Mouse (Mus musculus) small intestine, adult 2 months (tissue): Measurements from ENCODE around the gene P3h4. TPM values are rescaled to one million over a fixed set of nuclear protein-coding genes. Genes with fewer than 3 reads are reported as not detected.
"Not testable (repeated sequence)": the region's sequence is repeated elsewhere in the genome, so short reads cannot be mapped to it uniquely, and the experiment has no call there.

Source experiments
- H3K27ac ChIP-seq: fragments of 200-500 bp; 2 replicates; pipeline ENCODE4 v1.5.1; 2012; ENCODE audit warnings: low read depth, low read length, control low read depth, inconsistent platforms; ENCODE audit not compliant: insufficient read depth
- H3K27me3 ChIP-seq: fragments of 200-500 bp; 2 replicates; pipeline ENCODE4 v1.6.1; 2012; ENCODE audit warnings: mild to moderate bottlenecking, moderate library complexity, low read length, inconsistent platforms; ENCODE audit not compliant: control insufficient read depth, insufficient read depth
- H3K36me3 ChIP-seq: fragments of 200-500 bp; 2 replicates; pipeline ENCODE4 v1.6.1; 2012; ENCODE audit warnings: mild to moderate bottlenecking, low read length, control low read depth, inconsistent platforms; ENCODE audit not compliant: control insufficient read depth, insufficient read depth
- H3K4me1 ChIP-seq: fragments of 200-500 bp; 2 replicates; pipeline ENCODE4 v1.6.1; 2012; ENCODE audit warnings: low read length, inconsistent platforms, mixed read lengths; ENCODE audit not compliant: control insufficient read depth, insufficient read depth, insufficient read length
- H3K4me3 ChIP-seq: fragments of 200-500 bp; 2 replicates; pipeline ENCODE4 v1.5.1; 2012; ENCODE audit warnings: low read depth, mild to moderate bottlenecking, control low read depth, inconsistent platforms, low read length, moderate library complexity
- CTCF ChIP-seq: fragments of 200-500 bp; IDR thresholded peaks from 2 replicates; pipeline ENCODE4 v1.5.1; 2012; ENCODE audit warnings: low read depth, mild to moderate bottlenecking, control low read depth, inconsistent platforms, low read length, moderate library complexity, mixed read lengths; ENCODE audit not compliant: insufficient replicate concordance, insufficient read length; ENCODE audit errors: extremely low read depth
- POLR2A ChIP-seq: fragments of 200-500 bp; IDR thresholded peaks from 2 replicates; pipeline ENCODE4 v1.6.1; 2012; ENCODE audit warnings: low read depth, mild to moderate bottlenecking, control low read depth, inconsistent platforms, low read length, moderate library complexity
- WGBS: fragments of 180-500 bp; shearing (Covaris S2); methylation state at CpG from one replicate; pipeline ENCODE4 v1.1.7; 2018; 5-methylcytosine and 5-hydroxymethylcytosine counted together
- polyA plus RNA-seq: library from polyadenylated mRNA; depleted of rRNA; stranded (reverse); fragments of >200 nt; gene quantifications from 2 replicates; pipeline ENCODE4 v1.2.3, GENCODE M21; 2012

P3h4 gene
- polyA plus RNA-seq, 1 experiment: 11.4 TPM

DNA sequence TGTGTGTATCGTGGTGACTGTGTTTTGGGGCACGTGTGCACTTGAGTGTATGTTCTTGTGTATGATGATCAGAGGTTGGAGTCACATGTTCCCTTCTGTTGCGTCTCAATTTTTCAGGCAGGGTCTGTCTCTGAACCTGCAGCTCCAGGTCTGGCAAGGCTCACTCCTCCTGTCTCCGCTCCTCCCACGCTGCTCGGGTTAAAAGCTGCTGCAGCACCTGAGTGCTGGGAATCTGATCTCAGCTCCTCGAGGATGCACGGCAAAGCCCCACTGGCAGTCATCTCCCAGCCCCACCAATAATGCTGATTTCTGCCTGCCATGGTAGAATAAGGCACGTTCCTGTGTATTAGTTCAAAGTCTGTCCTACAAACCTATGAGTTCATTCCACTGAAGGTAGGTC lies 39.5 kb downstream of the P3h4 start:
- 88% methylated on average over 9 of the region's 9 CpGs for WGBS
- H3K27me3 ChIP-seq: no peaks in the 10 kb centered on the region
- H3K36me3 ChIP-seq: peaks cover 88% of the 10 kb centered on the region

DNA sequence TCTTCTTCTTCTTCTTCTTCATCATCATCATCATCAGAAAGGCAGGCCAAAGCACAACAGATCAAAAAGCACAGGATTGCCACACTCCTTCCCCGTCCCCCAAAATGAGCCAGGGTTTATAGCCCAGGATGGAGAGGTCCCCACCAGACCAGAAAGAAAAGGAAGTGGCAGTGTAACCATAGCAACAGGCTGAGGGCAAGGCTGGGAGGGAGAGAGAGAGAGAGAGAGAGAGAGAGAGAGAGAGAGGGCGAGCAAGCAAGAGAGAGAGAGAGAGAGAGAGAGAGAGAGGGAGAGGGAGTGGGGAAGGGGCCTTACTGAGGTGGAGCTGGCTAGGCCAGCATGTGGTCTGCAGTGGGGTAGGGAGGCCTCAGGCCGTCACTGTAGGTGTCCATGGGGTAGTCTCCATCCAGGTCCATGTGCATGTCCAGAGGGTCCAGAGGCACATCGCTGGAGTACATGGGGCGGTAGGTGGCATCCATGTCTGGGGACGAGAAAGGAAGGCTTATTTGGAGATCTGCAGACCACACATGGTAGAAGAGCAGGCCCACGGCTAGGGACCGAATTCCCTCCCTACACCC lies 42.6 kb downstream of the P3h4 start:
- no peaks in the 10 kb centered on the region for H3K27me3 ChIP-seq
- TF ChIP-seq POLR2A (no peak), CTCF (no peak)
- no peak overlapping the region for H3K4me3 ChIP-seq
- H3K27ac ChIP-seq: no peak overlapping the region
- H3K4me1 ChIP-seq: no peaks in the 10 kb centered on the region; the same call in 1 of the 2 replicates
- peaks cover 68% of the 10 kb centered on the region for H3K36me3 ChIP-seq
- 92% methylated on average over 7 of the region's 8 CpGs for WGBS

More for the DNA sequence above, 39.5 kb downstream of the P3h4 start:
- Histone ChIP-seq H3K27ac (no peak overlapping the region), H3K4me3 (no peak overlapping the region), H3K4me1 (no peaks in the 10 kb centered on the region; the same call in 1 of the 2 replicates)
- TF ChIP-seq POLR2A (no peak), CTCF (no peak)

DNA sequence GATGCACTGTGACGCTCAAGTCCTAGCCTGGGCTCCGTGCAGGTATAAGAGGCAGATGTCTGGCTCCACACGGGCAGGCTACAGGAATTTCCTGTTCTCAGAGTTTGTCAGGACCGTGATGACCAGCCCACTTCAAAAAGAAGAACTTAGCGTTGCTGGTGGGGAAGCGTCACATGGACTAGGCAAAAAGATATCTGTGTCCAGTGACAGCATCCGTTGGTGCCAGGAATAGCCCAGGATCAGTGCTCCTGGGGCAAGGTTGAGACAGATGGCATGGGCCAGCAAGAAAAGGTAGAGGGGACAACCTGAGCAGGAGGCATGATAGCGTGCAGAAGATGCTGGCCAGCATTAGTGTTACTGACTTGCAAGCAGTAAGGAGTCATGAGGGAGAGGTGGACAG lies 44.8 kb downstream of the P3h4 start:
- TF ChIP-seq POLR2A (no peak), CTCF (no peak)
- WGBS: 78% methylated on average over 8 of the region's 8 CpGs
- no peak overlapping the region for H3K27ac ChIP-seq
- no peaks in the 10 kb centered on the region for H3K27me3 ChIP-seq
- H3K4me1 ChIP-seq: no peaks in the 10 kb centered on the region
- H3K4me3 ChIP-seq: no peak overlapping the region
- H3K36me3 ChIP-seq: peaks cover 49% of the 10 kb centered on the region

DNA sequence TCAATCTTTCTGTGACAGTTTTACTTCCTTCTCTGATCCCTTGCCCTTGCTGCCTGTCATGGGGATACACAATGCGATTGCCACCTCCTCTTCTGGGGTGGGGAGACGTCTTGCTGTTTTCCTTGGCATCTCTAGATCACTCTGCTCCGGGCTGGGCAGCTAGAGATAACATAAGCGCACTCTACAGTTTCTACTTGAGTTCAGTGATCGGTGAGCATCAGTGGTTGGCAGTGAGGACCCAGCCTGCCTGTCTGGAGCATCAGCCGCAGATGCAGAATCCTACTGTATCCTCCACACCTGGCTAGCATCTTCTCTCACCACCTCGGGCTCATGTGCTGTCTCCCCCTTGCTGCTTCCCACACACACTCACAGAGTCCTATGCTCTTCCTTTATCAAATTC lies 45.5 kb downstream of the P3h4 start:
- no peaks in the 10 kb centered on the region for H3K4me1 ChIP-seq
- peaks cover 44% of the 10 kb centered on the region for H3K36me3 ChIP-seq
- TF ChIP-seq CTCF (no peak), POLR2A (no peak)
- no peak overlapping the region for H3K4me3 ChIP-seq
- H3K27ac ChIP-seq: no peak overlapping the region
- WGBS: 68% methylated on average over 7 of the region's 7 CpGs
- H3K27me3 ChIP-seq: no peaks in the 10 kb centered on the region

DNA sequence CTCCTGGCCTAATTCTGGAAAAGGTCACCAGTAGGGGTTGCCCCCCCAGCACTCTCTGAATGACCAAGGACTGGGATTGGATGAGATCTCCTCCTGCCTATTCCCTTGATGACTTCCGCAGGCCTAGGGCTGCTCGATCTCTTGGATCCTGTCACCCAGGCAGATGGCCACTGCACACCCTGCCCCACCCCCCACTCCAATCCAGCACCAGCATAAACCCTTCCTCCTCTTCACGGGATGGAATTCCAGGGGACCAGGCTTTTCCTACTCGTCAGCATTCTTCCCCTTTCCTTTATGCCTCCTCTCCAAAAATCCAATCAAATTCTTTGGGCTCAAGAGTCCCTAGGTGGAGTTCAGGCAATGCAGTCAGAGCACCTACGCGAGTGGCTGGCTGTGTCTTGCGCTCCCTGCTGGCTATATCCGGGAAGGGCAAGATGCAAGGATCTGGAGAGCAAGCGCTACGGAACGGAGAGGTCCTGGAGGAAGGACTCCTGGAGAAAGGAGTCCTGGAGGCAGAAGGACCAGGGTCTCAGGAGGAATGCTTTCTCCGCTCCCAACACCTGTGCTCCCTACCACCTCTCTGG lies 51.6 kb downstream of the P3h4 start:
- 0 out of 2 replicates have a peak, but pooled peaks cover 8% of the 10 kb centered on the region for H3K27me3 ChIP-seq
- TF ChIP-seq CTCF (peak; percentile 70; the same call in 1 of the 2 replicates), POLR2A (no peak)
- H3K36me3 ChIP-seq: no peaks in the 10 kb centered on the region
- 0 out of 2 replicates have a peak, but pooled peaks cover 2% of the 10 kb centered on the region for H3K4me1 ChIP-seq
- H3K4me3 ChIP-seq: no peak overlapping the region
- WGBS: 10% methylated on average over 12 of the region's 12 CpGs
- H3K27ac ChIP-seq: no peak overlapping the region

DNA sequence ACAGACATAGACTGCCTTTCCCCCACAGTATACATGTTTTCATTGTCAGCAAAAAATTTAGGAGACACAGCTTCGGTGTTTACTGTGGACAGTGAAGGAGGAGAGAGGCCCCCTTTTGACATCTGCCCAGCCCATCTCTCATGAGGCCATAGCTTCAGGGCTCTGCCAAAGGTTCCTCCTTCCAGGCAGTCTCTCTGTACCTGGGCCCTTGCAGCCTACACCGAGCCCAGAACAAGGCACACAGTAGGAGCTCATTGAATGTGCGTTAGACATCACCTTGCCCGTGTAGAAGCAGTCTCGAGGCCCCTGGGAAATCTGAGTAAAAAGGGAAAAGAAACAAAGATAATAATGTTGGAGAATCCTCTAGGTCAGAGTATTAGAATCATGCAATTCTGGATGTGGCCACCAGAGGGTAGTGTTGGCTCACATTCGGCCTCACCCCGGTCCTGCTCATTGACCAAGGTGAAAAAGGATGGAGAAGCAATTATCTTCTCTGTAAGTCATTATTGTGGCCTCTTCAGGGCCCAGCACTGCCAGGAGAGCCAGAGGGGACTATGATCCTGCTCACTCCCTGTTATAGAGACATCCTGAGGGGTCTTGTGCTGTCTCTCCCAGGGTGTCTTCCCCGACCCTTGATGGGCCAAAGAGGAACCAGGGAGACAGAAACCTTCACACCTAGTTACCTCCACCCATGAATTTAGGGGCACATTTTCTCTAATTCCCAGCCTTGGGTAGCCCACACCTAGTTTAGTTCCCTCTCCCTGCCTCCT lies 52.2 kb downstream of the P3h4 start:
- Histone ChIP-seq H3K27me3 (0 out of 2 replicates have a peak, but pooled peaks cover 11% of the 10 kb centered on the region), H3K4me3 (no peak overlapping the region), H3K4me1 (0 out of 2 replicates have a peak, but pooled peaks cover 2% of the 10 kb centered on the region), H3K27ac (no peak overlapping the region), H3K36me3 (no peaks in the 10 kb centered on the region)
- TF ChIP-seq CTCF (peak; percentile 88; the same call in 1 of the 2 replicates), POLR2A (no peak)
- 10% methylated on average over 8 of the region's 8 CpGs for WGBS

DNA sequence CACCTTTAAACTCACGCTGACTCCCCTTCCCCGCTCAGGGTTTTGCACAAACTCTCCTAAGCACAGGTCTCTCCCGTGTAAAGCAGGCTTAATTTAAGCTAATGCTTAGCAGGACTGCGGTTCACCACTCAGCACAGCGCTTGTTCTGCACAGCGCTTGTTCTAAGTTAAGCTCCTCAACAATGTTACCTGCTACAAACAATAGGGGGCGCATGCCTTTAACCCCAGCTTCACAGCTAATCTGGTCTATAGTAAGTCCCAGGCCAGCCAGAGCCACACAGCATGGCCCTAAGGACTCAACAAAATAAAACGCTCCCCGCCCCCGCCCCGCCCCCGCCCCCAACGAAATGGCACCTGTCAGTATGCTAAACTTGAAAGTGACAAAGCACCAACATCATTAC lies 53.6 kb downstream of the P3h4 start:
- H3K27me3 ChIP-seq: peaks cover 23% of the 10 kb centered on the region
- H3K27ac ChIP-seq, H3K4me3 ChIP-seq, H3K36me3 ChIP-seq, H3K4me1 ChIP-seq: not testable (repeated sequence)
- WGBS: no CpG with 5 or more reads among the region's 13 CpGs
